Mouse (Mus musculus): ENCODE measurements around the gene Hist1h2bk.

Gene Hist1h2bk

DNA sequence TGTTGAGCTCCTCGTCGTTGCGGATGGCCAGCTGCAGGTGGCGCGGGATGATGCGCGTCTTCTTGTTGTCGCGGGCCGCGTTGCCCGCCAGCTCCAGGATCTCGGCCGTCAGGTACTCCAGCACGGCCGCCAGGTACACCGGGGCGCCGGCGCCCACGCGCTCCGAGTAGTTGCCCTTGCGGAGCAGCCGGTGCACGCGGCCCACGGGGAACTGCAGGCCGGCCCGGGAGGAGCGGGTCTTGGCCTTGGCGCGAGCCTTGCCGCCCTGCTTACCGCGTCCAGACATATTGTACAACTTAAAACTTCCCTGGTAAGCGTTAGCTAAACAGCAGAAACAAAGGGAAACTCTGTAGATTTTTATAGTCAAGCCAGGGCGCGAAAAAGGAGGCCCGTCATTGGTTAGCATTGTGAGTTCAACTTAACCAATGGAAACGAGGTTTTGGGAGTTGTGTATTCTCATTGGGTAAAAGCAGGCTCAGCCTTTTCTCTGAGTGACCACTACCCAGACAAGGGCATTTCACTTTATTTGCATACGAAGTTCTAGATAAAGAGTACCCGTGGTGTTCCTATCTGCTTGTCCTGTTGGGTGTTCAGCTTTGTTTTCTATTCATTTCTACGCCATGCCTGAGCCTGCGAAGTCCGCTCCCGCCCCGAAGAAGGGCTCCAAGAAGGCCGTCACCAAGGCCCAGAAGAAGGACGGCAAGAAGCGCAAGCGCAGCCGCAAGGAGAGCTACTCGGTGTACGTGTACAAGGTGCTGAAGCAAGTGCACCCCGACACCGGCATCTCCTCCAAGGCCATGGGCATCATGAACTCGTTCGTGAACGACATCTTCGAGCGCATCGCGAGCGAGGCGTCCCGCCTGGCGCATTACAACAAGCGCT lies at the start of gene Hist1h2bk, which contains the start of gene Hist1h2ah:
Hist1h2bk (plus strand) TSS at position 604 of the 882 bp plus-strand sequence.
Hist1h2ah (minus strand) TSS at position 302 of the 882 bp plus-strand sequence.
- in situ Hi-C loops (cut with MboI; ENCODE audit: unreplicated experiment in 2 of 2): loop anchor here (5.0 to 25.0 kb wide), 5 partner anchors 211 to 1877 kb away; partner anchors contain the start of genes Hist1h1a (in 1 of the 2), Hist1h2ab (in 1 of the 2), Hist1h3a (in 1 of the 2) and Hist1h3b (in 1 of the 2)

DNA sequence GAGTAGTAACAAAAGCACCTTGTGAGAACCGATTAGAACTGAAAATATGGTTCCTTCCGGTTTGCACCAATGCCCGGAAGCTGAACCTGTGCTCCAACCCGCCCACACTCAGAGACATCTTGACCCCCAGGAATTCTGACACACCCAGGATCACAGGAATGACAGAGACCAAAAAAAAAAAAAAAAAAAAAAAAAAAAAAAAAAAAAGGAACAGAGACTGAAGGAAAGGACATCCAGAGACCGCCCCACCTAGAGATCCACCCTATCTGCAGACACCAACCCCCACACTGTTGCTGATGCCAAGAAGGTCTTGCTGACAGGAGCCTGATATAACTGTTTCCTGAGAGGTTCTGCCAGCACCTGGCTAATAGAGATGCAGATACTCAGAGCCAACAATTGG lies 43.1 kb upstream of the Hist1h2bk start:
- in situ Hi-C loops (cut with MboI; ENCODE audit: unreplicated experiment in 2 of 2): no loop called here

DNA sequence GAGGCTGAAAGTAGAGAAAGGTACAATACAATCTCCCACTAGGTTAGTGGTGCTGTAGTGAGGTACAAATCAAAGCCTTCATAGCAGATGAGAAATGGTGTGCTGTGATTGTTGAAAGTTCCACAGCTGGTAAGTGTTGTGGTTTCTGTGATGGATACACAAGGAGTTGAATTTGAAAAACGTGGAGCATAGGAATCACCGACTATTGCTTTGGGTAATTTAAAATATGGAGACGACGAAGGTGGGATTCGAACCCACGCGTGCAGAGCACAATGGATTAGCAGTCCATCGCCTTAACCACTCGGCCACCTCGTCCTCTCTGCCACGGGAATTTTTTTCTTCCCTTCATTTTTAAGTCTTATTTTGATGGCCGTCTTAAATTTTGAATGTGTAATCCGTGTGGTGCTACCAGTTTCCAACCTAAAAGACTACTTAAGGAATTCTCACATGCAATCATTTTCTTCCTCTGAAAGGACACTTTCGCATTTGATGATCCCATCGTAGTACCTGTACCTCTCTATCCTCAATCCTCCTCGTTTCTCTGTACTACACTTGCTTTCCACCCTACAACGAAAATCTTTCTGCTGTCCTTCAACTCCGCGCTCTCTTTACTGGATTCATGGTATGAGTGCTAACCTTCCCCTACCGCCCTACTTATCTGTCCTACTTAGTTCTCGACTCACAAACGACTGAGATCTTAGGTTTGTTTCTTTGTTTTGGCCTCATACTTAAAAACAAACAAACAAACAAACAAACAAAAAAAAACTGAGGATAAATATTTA lies 41.5 kb upstream of the Hist1h2bk start:
- in situ Hi-C loops (cut with MboI; ENCODE audit: unreplicated experiment in 2 of 2): no loop called here

DNA sequence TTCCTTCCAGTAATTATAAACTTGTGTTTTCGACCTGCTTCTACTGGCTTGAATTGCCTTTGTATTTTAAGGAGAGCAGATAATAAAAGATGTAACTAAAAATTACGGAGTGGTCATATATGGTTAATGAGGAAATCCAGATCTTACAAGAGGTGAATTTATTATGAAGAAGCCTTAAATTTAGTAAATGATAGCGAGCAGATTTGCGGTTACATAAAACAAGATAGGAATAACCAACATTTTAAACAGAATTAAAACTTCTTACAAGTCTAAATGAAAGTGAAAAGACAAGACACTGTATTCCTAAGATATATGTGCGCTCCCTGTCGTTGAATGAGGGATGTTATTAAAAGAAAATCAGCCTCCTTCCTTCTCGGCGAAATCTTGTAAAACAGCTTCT lies 40.8 kb upstream of the Hist1h2bk start:
- in situ Hi-C loops (cut with MboI; ENCODE audit: unreplicated experiment in 2 of 2): no loop called here

DNA sequence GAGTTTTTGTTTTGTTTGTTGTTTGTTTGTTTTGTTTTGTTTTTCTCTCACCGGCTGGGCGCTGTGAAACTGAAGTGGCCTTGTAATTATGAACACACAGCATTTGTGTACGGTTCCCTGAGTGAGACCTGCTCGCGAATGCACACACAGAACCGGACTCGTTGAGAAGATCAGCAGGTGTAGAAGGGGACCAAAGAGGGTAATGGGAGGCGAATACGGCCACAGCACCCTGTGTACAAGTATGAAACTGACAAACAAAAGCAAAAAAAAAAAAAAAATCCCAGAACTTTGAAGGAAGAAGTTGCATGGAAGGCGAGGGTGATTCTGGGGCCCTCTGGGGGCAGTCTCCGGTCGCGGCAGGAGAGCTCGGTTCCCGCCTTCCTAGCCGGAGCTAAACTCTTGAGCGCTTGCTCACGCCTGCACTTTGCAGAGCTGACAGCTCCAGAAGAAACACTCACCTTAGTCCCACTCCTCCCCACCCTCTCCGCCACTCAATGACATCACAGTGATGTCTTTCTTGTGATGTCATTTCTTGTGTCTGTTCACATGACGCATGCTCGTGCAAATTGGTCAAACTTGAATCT lies 40.2 kb upstream of the Hist1h2bk start:
- in situ Hi-C loops (cut with MboI; ENCODE audit: unreplicated experiment in 2 of 2): no loop called here

DNA sequence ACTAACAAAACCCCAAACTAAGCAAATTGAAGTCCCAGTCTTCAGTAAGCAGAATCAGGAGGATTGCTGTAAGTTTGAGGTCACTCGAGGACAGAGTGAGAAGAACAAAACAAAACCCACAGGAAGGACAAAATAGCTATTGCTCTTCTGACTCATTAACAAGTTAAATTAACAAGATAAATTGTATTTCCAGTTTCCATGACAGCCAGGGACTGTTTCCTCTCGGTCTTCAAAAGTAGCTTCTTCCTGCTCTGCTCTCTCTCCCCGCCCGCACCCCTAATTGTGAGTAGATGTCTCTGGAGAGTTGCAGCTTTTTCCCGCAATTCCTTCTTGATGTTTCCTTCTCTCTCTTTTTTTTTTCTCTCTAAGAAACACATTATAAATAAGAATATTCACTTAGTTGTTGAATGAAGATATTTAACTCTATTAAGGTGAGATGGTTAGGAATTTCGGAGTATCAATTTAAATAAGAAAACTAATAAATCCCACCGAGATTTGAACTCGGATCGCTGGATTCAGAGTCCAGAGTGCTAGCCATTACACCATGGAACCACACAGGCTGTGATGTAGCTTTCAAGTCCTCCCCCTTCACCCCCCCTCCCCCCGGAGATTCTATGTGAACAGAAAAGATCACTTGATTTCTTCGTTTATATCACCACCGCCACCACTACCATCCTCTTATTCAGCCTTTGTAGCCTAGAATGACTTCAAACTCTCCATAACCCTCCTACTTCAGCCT lies 39.4 kb upstream of the Hist1h2bk start:
- in situ Hi-C loops (cut with MboI; ENCODE audit: unreplicated experiment in 2 of 2): no loop called here

DNA sequence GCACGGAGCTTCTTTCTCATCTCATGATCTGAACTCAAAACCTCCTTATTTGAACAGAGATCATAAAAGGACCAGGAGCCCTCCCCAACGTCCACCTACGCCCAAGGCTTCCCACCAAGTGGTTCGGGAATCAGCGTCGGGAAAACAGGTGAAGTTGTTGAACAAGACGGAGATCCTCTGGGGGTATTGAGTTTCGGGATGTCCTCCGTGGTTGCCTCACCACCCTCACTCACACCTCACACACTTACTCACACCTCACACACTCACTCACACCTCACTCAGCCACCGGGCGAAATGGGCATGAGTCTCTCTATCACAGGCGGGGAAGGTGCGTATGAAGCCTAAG lies 38.9 kb upstream of the Hist1h2bk start:
- in situ Hi-C loops (cut with MboI; ENCODE audit: unreplicated experiment in 2 of 2): no loop called here

DNA sequence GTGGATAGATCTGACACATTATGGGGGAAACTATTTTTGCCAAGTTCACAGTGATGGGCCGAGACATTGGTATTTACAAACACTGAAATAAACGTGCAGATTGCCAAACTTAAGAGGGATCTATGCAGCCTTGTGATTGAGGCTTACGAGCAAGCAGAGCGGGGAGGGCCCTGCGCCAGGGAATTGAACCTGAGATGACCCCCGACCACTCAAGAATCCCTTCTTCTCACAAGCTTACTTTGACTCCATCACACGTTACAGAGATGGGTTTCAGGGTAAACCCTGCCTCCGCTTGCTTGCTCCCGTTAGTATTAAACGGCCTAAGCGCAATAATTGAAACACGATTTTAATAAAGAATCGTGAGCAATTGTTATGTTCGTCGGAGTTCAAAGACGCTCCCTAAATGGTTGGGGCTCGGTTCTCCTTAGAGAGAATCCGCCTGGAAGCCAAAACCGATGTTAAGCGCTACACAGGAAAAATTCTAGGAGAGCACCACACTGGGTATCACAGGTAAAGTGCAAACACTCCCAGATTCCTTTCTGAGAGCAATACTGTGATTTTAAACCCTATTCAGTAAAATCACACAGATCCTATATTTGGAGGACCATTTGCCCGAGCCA lies 38.4 kb upstream of the Hist1h2bk start:
- in situ Hi-C loops (cut with MboI; ENCODE audit: unreplicated experiment in 2 of 2): no loop called here

DNA sequence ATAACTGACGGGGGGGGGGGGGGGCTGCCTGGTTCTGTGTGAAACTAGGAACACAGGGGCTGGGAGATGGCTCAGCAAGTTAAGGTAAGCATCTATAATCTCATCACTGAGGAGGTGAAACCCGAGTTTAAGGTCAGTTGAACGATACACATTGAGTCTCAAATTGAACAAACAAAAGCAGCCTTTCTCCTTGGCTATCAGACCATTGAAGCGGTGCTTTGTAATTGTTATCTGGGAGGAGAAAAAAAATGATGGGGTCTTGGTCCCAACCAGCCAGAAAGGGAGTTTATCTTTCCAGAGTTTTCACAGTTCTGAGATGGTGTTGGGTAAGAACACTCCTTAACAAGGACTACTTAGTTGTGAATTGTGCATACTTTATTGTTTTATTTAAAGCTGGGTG lies 37.8 kb upstream of the Hist1h2bk start:
- in situ Hi-C loops (cut with MboI; ENCODE audit: unreplicated experiment in 2 of 2): no loop called here

DNA sequence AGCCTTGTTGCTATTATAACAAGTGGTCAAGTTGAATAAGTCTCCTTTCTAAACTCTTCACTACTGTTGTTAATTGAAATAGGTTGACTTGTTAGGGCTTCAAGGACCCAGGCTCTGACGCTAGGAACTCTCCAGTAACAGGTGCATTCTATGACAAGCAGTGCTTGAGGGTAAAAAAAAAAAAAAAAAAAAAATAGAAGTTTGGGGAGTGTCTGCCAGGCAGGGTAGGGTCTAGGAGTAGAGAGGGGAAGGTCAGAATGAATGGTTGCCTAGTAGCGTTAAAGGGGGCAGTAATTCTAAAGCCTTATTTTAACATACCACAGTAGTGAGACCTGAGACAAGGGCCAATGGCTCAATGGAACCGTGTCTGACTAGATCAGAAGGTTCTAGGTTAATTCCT lies 37.3 kb upstream of the Hist1h2bk start:
- in situ Hi-C loops (cut with MboI; ENCODE audit: unreplicated experiment in 2 of 2): no loop called here

DNA sequence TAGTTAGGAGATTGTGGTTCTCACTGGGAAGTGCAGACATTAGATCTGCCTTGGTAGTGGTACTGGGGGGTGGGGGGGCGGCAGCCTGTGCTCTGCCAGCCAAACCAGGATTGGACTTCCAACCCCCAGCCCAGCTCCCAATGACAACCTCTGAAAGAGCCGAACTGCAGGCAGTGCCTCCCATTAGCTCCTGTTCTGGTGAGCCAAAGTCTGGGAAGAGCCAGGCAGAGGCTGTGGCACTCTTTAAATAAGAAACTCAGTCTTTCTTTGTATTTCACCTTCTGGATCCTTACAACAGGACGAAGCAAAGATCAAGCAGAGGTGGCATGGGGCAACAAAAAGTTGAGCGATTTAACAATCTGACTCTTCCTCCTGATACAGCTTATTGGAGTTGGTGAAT lies 36.5 kb upstream of the Hist1h2bk start:
- in situ Hi-C loops (cut with MboI; ENCODE audit: unreplicated experiment in 2 of 2): no loop called here

DNA sequence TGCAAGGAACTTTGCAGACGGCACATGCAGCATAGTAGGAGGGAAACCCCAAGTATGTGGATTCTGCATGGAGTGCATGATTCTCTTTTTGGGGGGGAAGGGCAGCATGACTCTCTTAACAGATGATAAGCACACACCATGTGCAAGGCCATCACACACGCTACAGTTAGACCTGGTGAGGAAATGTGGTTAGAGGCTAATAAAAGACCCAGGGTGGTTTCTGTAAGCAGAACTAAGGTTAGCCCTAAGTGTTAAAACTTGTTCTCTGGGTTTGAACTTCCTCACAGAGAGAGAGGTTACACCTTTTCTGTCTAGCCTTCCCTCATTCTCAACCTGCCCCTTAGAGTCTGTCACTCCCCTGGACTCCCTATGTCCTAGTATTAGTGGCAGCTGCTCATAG lies 34.3 kb upstream of the Hist1h2bk start:
- in situ Hi-C loops (cut with MboI; ENCODE audit: unreplicated experiment in 2 of 2): no loop called here

DNA sequence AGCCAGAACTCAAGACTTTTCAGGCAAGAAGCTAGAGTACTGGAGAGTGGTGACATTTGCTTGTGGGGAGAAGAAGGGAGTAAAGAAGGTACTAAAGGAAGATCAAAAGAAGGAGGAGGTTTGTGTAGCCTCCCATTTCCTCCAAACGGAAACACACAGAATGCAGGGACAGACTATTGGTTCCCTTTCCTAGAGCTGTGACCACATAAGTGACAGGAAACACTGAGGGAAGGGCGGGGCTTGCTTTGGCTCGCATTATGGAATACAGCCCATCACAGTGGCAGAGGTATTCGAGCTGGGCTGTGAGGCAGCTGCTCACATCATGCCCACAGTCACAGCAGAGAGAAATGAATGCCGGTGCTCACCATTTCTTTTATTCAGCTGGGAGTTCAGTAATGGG lies 33.8 kb upstream of the Hist1h2bk start:
- in situ Hi-C loops (cut with MboI; ENCODE audit: unreplicated experiment in 2 of 2): no loop called here

DNA sequence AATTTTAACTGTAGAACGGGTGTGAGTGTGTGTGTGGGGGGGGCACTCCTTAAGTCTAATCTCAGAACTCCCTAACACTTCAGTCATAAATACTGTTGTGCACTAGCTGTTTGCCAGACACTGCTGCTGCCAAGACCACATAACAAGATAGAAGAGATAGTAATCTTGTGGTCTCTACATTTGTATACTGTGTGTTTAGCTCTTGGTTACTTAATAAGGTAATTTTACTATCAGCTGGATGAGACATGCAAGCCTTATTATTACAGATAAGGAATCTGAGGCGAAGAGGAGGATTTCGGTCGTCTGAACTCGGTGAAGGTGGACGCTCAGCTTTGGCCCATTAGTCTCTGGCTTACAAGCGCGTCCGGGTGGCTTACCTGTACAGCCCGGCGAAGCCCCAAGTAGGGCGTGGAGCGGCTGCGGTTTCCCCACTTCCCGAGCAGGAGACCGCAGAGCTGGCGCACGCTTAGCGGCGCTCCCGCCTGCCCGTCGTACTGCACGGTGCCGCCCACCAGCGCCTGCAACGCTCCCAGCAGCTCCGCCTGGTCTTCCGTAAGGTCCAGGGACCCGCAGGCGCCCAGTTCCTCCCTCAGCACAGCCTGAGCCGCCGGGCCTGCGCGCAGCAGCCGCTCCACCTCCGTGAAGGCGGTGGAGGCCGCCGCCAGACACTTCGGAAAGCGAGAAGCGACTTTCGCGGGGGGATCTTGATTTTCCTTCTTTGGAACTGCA lies 29.9 kb upstream of the Hist1h2bk start:
- in situ Hi-C loops (cut with MboI; ENCODE audit: unreplicated experiment in 2 of 2): no loop called here

DNA sequence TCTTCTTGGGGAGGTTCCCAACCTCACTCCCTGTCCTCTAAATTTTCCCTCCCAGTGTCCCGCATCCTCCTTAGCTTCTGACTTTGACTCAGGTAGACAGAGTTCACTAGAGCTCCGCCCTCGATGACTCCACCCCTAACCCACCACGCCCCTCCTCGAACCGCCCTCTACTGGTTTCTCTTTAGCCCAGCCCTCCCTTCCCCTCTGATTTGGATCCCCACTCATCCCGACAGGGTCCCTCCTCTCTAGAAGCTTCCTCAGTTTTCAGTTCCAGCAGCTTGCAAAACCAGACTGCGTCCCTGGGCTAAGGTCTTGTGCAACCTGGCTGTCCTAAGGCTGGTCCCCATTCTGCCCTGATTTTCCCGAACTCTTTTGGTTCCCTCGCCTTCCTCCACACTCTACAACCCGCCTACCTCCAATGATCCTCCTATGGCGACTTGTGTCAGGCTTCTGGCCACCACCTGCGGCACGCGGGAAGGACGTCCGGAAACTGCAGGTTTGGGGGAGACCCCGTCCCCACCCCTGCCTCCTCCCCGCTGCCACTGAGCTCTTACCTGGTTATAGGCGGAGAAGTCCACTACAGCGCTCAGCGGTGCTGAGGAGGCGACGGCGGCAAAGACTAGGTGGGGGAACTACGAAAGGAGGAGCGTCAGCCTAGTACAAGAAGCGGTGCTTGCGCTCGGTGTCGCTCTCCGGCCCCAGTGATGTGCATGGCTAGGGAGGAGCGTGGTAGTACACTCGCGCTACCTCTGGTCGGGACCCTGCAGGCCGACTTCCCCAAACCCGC lies 29.1 kb upstream of the Hist1h2bk start:
- in situ Hi-C loops (cut with MboI; ENCODE audit: unreplicated experiment in 2 of 2): no loop called here

DNA sequence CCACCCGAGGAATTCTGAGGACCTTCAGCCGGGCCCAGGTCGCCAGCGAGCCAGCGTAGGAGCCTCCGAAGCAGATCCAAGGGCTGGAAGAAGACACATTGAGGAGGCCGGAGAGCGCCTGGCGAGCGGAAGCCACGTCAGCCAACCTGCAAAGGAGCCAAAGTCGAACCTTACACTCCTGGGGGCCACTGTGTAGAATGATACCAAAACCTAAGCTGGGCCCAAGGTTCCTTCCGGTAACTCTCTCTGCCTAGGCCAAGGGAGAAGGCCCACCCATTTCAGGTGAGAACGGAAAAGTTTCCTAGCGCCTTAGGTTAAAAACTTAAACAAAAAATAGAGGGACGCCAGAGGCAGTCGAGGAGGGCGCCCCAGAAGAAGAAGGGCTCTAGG lies 28.6 kb upstream of the Hist1h2bk start:
- in situ Hi-C loops (cut with MboI; ENCODE audit: unreplicated experiment in 2 of 2): no loop called here

DNA sequence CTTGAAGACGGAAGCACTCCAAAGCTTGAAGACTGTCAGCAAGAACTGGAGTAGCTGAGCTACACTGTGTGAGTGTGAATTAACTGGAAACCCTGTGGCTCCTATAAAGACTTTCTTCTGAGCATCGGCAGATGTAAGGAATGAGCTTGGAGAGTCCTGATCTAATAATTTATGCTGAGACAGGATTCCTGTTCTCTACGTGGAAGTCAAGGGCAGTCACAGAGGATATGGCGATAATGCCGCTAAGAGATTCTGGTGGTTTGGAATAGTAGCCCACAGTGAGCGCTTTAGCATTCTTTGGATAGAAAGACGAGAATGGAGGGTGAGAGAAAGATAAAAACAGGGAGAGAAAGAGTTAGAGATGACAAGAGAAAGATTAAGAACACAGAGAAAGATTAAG lies 27.8 kb upstream of the Hist1h2bk start:
- in situ Hi-C loops (cut with MboI; ENCODE audit: unreplicated experiment in 2 of 2): no loop called here

DNA sequence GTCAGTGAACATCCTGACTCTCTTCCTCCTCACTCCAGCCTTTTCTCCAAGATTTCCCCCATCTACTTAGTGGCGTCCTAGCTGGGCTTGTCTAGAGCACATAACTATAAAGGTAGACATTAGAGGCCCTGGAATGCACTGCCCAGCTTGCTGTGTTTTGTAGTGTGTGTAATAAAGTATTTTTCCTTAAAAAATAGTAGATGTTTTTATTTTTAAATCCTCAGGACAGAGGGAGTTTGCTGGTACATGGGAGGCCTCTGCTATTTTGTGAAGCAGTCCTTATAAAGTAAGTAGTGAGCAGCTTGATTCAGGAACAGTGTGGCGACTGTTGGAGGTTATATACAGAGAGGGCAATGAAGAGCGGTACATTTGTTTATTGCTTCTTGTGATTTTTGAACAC lies 27.0 kb upstream of the Hist1h2bk start:
- in situ Hi-C loops (cut with MboI; ENCODE audit: unreplicated experiment in 2 of 2): no loop called here

DNA sequence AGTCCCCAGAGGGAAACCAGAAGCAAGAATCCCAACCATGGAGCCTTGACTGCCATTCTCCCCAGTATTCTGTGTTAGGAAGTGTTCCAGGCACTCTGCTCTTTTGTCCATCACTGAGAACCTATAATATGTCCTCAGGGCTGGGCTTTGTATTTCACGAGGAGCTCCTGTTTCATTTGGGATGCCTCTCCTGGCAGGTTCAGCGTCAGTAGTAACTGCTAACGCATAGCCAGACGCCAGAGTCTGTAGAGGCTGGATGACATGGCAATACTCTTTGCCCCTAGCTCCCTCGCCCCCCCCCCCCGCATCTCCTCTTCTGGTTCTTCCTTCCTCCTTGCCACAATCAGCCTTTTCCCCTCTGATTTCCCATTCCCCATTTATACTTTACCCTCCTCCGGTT lies 26.0 kb upstream of the Hist1h2bk start, which contains the start of gene Prss16:
Prss16 (minus strand) TSS at position 101 of the 400 bp plus-strand sequence.
- in situ Hi-C loops (cut with MboI; ENCODE audit: unreplicated experiment in 2 of 2): no loop called here
